Mouse (Mus musculus): ENCODE results near the gene Fgfr1op2.
"Not testable (repeated sequence)": the region's sequence is repeated elsewhere in the genome, so short reads cannot be mapped to it uniquely, and the experiment has no call there.

The Fgfr1op2 gene

DNA sequence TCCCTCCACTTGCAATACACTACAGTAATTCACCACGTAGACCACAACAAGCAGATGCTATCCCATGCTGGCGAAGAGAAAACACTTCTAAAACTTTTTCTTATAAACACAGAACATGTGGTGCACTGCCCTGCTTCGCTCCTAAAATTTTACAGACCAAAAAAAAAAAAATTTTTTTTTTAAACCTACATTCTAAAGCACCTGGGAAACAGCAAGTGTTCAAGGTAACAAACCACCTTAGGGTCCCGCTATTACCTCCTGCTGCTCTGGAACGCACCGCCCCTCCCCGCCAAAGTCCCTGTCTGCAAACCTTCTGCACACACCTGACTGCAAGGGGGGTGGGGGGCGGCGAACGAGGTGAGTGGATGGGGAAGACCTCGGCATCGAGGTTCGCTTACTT, at the start of gene Fgfr1op2:
Gene Fgfr1op2 (plus strand): TSS at position 301 of the 400 bp plus-strand sequence.
- DNase-seq (ENCODE audit: low read depth, low spot score) = no peak

DNA sequence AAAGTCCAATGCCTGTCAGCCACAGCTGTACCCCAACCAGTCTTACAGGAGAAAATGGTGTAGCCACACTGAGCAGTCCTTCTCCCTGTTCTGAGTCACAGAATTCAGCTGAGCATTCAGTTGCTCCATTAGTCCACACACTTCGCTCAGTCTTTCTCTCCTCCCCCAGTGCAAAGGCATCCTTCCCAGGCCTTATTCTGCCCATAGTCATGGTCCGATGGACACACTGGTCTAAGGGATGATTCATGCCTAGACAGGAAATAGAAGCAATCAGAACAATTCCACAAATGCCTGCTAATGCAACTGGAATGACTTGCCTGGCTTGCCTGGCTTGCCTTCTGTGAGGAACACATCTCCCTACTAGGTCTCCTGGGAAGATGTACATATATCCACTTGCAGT, 49.5 kb upstream of the Fgfr1op2 start:
- no peak for DNase-seq (ENCODE audit: low read depth, low spot score)

DNA sequence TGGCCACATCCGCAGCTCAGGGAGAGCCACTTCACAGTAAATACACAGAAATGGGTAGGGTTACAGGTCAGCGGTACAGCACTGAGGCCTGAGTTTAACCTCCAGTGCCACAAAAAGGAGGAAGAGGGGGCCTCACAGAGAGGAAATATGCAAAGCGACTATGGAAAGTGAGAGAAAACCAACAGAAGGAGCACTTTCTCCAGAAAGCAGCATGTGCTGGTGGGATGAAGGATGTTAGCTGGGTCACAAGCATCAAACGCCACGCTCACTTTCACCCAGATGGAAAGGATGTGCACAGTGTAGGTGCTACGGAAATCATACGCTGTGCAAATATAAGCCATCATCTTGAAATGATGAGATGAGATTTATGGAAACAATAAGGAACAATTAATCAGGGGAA, 46.6 kb upstream of the Fgfr1op2 start:
- DNase-seq (ENCODE audit: low read depth, low spot score) = peak; percentile 12

DNA sequence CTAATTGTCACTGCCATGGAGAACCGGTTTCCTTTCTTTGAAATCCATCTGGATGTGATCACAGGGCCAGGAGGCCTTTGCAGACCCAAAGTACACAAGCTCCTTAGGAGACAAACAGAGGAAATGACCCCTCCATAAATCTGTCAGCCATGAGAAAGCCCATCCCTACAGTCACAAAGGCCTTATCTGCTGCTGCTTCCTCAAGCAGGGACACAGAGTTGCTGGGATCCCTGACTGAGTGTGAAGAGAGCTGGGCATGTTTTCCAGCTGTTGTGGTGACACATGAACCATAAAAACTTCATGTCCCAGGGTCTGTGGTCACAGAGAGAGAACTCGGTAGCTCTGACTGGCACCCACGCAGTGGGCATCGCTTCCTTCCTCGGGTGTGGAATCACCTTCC, 46.2 kb upstream of the Fgfr1op2 start:
- peak; percentile 83 for DNase-seq (ENCODE audit: low read depth, low spot score)

DNA sequence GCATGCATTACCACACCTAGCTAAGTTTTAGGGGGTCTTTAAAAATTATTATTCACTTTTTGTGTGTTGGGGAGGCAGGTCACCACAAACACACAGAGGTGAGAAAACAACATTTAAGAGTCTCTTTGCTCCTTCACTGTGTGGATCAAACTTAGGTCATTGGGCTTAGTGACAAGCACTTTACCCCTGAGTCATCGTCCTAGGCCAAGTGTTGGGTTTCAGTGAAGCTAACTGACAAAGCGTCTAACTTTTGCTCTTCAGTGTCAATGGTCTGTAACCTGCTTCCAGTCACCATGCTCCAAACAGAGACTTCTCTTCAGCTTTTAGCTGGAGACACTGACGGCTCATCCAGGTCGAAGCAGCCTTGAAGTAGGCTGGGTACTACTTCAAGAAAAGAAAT, 43.9 kb upstream of the Fgfr1op2 start:
- DNase-seq (ENCODE audit: low read depth, low spot score) = no peak

DNA sequence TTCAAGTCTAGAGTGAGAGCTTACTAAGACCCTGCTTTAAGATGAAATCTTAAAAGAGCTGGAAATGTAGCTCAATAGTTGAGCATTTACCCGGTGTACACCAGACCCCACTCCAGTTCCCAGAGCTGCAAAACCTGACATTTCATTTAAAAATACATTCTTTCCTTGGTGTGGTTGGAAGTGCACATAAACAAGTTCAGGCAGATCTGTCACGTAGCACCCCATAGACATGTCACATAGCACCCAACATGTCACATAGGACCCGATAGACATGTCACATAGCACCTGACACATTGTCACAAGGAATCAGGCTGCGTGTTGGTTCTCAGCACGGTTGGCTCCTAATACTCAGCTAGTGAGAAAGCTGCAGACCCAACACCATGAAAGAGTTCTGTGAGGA, 41.5 kb upstream of the Fgfr1op2 start:
- DNase-seq (ENCODE audit: low read depth, low spot score) = no peak

DNA sequence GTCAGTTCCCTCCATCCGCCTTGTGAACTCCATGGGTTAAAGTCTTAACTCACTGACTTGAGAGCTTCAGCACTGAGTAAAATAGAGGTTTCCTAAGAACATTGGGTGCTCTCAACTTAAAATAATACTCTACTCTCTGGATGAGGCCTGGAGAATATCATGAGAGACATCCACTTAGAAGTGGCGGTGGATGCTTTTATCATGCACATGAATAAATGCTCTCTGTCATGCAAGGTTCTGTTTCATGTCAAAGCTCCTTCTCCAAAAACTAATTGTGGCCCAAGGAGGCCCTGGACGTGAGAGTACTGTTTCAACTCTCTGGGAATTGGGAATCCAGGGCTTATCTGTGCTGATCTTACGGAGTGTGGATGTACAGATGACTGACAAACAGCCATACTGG, 39.9 kb upstream of the Fgfr1op2 start:
- DNase-seq (ENCODE audit: low read depth, low spot score) = peak; percentile 23

DNA sequence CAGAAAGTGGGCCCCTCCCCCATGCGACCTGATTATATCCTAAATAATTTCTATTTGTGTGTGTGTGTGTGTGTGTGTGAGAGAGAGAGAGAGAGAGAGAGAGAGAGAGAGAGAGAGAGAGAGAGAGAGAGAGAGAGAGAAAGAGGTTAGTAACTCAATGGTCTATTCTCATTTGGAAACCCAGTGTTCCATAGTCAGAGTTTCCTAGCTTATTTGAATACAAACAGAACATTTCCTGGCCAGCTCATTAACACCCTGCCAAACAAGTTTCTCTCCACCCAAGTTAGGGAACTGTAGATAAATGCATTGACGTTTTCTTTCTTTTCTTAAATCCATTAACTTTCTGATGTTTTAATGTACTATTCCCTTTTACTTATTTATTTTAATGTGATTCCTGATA, 38.9 kb upstream of the Fgfr1op2 start:
- DNase-seq (ENCODE audit: low read depth, low spot score) = no peak

DNA sequence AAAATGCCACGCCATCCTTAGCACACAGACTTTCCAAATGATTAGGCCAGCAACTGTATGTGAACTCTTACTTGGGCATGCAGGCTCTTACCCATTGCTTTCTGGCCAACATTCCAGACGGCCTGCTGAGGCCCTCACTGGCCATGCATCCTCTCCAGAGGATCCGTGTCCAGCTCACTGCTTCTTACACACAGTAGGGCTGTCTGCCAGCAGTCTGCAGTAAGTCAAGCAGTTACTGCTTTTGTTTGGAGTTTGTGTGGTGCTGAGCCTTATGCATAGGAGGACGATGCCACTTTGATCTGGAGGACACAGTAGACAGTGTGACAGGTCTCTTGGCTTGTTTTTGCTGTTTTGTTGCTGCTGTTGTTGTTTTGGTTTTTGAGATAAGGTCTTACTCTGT, 38.3 kb upstream of the Fgfr1op2 start:
- no peak for DNase-seq (ENCODE audit: low read depth, low spot score)

DNA sequence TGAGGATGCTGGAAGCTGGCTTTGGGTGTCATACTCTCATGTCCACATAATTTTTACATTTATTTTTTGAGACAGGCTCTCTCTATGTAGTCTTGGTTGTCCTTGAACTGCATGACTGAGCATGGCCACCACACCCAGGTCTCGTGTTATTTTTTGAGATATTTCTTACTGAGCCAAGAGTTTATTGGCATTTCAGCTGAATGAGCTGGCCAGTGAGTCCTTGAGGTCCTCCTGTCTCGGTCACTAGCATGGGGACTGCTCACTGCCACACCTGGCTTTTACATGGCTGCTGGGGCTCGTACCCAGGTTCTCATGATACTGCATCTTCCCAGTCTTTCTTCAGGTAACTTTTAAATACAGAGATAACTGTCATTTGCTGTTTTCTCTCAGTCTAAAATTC, 36.6 kb upstream of the Fgfr1op2 start:
- DNase-seq (ENCODE audit: low read depth, low spot score) = no peak

DNA sequence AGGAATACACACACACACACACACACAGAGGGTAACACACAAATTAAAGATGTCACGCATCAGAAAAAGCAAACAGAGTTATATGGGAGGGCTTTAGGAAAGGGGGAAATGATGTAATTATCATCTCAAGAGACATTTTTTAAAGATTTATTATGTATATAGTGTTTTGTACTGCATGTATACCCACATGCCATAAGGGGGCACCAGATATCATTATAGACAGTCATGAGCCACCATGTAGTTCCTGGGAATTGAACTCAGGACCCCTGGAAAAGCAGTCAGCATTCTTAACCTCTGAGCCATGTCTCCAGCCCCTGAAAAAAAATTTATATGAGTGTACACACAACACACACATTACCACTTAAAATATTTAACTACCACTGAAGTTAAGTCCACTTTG, 32.4 kb upstream of the Fgfr1op2 start:
- no peak for DNase-seq (ENCODE audit: low read depth, low spot score)

DNA sequence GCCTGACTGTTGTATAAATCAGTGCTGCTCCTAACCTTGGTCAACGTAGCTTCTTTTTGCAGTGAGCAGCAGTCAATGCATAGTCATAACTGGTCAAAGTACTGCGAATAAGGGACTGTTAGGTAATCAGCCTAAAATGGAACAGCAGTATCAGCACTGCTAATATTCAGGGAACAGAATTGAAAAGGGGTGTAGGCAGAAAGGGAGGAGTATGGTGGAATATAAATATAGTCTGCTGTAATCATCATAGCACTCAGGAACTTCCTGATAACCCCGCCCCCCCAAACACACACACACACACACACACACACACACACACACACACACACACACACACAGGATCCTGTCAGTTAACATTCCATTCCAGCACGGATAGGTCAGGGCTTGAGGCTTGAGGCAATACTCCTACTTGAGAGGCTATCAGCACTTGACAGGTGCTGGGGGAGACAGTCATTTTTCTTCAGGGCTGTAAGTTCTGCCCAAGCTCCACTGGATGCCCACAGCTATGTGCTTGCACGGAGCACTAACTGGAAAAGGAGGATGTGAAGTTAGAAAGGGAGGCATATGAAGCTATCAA, 31.6 kb upstream of the Fgfr1op2 start:
- no peak for DNase-seq (ENCODE audit: low read depth, low spot score)

DNA sequence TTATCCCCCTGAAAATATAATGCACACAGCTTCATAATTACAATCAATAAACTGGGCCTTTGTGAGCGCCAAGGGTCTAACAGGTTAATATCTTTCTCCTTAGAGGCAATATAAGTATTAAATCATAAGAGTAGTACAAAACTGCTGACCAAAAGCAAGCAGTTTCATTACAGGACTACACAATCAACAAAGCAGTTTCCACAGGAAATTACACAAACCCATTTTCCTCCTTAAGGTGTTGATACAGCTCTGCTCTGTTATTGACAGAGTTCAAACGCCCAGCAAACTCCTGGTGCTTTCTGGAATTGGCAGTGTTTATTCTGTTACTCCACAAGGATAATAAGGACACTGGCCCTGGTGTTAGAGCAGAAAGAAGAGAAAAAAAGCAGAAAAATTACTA, 26.6 kb upstream of the Fgfr1op2 start:
- no peak for DNase-seq (ENCODE audit: low read depth, low spot score)

DNA sequence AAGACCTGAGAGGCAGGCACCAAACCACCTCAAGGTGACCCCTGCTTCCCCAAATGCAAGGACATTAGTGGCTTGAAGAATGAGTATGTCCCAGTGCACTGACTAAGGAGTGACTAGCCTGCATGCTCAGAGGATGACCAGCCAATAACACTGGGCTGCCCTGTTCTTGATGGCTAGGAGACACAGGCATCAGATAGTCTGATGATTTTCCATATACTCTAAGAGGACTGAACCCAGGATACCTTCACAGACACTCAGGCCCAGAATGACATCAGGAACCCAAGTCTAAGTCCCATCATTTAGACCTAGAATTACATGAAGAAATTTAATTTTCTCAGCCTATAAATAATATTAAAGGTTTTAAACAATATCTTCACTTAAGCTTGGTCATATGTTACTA, 25.7 kb upstream of the Fgfr1op2 start:
- DNase-seq (ENCODE audit: low read depth, low spot score) = no peak

DNA sequence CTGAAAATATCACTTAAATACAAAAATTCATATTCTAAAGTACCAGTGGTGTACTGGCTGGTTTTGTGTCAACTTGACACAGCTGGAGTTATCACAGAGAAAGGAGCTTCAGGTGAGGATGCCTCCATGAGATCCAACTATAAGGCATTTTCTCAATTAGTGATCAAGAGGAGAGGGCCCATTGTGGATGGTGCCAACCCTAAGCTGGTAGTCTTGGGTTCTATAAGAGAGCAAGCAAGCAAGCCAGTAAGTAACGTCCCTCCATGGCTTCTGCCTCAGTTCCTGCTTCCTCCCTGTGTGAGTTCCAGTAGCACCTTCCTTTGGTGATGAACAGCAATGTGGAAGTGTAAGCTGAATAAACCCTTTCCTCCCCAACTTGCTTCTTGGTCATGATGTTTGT, 14.5 kb upstream of the Fgfr1op2 start:
- not testable (repeated sequence) for DNase-seq (ENCODE audit: low read depth, low spot score)

DNA sequence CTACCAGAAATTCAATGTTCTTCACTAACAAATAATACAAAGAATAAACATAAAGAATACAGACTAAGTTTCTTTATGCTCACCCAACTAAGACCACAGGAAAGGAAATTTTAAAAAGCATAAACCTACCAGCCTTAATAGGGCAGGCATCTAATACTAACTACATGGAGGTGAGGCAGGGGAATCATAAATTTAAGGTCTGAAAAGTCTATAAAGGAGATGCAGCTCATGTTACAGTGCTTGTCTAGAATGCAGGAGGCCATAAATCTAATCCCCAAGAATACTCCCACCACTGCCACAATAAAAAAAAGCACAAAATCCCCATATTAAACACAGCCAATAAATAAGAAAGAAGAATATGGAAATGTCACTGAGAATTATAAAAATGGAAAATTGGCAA, 4.9 kb upstream of the Fgfr1op2 start:
- DNase-seq (ENCODE audit: low read depth, low spot score) = peak; percentile 11

DNA sequence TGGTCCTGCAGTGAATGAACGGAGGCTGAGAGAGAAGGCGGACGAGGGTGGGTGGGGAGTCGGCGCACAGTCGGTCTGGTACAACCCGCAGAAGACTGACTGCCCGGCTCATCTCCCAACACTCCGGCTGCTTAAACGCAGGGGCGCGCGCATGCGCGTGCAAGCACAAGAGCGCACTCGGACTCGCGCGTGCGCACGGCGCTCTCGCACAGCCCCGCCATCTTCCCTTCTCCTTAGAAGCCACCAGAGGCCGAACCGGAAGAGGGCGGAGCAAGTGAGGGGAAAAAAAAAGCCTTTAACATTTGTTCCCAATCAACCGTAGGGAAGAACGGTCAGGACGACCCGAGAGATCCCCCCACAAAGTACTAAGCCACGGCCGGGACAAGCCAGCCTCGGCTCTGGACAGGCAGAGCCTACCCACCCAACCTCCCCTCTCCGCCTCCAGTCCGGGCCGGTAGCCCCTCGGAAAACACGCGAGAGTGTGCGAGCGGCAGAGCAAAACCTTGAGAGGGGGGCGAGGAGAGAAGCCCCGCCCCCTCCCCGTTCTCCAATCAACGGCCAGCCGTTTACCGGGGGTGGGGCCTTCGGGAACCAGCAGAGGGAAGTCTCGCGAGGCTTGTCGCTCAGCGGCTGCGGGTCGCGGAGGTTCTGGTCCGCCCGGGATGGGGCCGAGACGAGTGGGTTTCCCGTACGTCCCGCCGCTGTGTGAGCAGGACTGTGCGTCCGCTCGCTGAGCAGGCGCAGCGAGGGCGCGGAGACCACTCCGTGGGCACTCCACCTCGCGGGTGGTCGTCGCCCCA, 507 bp downstream of the Fgfr1op2 start, which contains the start of gene Ints13:
Gene Ints13 (minus strand): TSS at position 526 of the 800 bp plus-strand sequence.
- DNase-seq (ENCODE audit: low read depth, low spot score) = peak; percentile 99

DNA sequence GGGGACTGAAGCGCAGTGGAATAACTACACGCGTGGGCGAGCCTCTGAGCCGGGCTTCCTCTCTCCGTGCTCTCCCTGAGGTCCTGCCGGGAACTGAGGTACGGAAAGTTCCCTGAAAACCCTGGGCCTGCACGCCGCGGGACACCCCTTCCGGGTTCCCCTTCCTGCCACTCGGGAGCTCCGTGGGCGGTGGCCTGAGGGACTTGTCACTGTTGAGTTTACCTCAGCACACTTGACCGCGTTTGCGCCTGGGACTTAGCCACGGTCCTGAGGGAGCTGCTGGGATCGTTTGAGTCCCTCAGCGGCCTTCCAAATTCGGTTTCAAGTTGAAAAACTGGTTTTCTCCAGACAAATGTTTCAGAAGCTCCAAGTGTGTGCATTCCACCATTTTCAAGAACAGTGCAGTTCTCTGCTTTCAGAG, 1.1 kb downstream of the Fgfr1op2 start:
- no peak for DNase-seq (ENCODE audit: low read depth, low spot score)

DNA sequence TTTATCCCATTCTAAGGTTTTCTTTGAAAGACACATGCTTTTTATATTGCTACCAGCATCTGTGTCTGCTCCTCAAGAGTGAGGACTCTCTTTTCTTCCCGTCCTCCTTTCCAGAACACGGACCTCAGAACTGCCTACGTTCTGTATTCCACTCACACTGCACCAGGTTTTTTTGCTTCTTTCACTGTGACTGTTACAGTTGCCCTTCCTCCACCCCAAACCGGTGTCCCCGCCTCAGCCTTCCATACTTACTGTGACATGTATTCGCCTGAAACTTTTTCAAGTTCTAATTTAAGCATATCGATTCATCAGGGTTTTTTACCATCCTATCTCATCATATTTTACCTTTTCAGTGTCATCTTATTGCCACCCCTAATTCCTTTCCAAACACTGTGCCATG, 1.6 kb downstream of the Fgfr1op2 start:
- DNase-seq (ENCODE audit: low read depth, low spot score) = peak; percentile 12

DNA sequence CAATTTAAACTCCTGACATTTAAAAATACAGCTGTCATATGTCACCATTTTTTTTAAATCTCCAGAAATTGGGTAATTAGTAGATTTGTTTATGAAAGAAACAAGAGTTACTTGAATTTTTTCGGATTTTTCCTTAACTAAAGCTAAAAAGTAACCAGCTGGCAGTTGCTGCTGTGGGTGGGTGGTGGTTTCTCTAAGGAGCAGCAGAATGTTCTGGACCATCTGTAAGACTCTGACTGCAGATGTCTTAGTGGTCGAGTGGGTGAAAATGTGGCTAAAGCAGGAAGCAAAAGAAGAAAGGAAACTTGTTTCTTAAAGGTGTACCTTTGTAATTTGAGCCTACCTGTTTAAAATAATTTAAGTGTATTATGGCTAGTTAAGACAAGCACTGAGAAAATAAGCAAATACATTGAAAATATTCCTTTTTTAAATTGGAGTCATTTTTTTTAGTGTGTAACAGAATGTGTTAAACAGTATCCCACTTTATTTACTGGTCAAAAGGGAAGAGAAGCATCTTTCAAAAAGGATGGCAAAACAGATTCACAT, 3.5 kb downstream of the Fgfr1op2 start:
- DNase-seq (ENCODE audit: low read depth, low spot score) = no peak

DNA sequence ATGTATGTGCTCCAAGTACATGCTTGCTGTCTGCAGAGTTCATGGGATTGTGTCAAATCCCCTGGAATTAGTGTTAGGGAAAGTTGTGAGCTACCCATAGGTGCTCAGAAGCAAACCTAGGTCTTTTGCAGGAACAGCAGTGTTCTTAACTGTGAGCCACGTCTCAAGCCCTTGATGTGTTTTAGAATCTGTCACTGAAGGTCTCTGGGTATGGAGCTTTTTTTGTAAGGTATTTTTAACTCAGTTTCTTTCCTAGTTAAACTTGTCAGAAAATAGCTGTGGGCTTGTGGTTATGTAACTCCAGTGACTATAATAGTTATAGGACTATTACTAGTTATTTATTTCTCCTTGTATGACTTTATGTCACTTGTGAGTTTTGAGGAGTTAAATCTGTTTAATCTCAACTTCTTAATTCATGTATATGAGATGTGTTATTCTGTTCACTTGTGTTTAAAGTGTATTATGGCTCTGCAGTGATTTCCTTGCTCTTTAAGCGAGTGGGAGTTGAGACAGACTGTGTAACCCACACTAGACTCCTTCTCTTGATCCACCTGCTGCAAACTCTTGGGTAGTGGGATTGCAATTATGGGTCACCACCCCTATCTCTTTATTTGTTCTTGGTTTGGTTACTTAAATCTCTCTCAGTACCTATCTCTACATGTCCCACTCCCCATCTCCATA, 6.5 kb downstream of the Fgfr1op2 start:
- DNase-seq (ENCODE audit: low read depth, low spot score) = no peak

DNA sequence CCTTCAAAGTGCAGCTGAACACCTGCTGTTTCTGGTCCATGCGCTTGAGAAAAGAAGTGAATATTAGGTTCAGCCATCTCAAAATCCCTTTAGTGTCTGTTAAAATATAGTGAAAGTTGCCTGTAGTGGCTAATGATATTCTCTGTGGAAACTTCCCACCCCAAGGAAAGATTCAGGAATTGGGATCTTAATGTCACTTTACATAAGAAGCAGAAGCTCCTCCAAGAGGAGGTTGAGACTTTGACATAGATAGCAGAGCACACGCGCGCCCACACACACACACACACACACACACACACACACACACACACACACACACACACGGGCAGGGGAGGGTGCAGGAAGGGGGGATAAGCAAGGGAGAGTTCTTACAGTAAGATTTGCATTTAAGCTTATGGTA, 8.1 kb downstream of the Fgfr1op2 start:
- DNase-seq (ENCODE audit: low read depth, low spot score) = no peak

DNA sequence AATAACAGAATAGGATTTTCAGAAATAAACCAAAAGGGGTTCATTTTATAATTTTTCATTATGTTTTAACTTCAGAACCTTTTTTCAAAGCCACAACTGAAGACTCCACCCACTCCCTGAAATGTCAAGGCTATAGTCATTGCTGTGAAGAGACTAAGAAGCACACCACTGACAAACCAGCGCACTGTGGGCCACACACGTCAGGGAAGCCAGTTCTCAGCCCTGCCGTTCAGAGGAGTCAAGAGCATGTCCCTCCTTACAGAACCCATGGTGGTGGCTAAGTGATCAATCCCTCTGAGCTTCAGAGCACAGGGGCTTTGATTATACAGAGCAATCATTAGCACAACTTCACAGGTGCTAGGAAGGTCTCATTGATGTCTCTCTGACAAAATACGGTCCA, 25.6 kb downstream of the Fgfr1op2 start:
- no peak for DNase-seq (ENCODE audit: low read depth, low spot score)

Measured in mesoderm, embryonic 11.5 days (tissue).